Mouse (Mus musculus) adrenal gland, adult 2 months (tissue): ENCODE results near the gene Gzmd. TPM values are rescaled to one million over a fixed set of nuclear protein-coding genes. Genes with fewer than 3 reads are reported as not detected.

Experiments
- DNase-seq: peaks from one replicate; pipeline ENCODE4 v3.0.0; 2021
- microRNA-seq, 2 experiments: library from miRNA; unstranded; fragments of <30 nt; microRNA quantifications; one replicate each; pipeline ENCODE4 v1.2.0; 2021
- polyA plus RNA-seq: library from polyadenylated mRNA; depleted of rRNA; stranded (reverse); fragments of >200 nt; gene quantifications from 2 replicates; pipeline ENCODE4 v1.2.3, GENCODE M21; 2012; rRNA removed
- total RNA-seq, 2 experiments: library from RNA; stranded (reverse); gene quantifications; 2 replicates each; pipeline ENCODE4 v1.2.3; 2021

Gene Gzmd
- total and polyA plus RNA-seq, 3 experiments = not detected

DNA sequence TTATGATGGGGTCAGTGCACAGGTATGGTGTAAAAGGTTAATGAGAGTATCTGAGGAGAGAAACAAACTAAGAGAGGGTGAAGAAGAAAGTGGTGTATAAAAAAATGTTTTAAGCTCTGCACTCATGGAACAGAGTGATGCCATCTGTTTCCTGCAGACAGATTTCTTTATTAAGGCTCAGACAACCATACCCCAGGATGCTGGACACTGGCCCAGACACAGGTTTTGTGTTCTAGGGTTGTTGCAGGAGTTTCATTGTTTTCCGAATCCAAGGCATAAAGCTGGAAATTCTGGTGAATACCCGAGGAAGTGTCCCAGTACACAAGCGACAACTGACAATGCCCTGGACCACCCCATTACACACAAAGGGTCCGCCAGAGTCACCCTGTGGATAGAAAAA lies 50.4 kb downstream of the Gzmd start:
- no peak for DNase-seq

Small RNAs within 50 kb of the gene (microRNA-seq; reads per million reads assigned to microRNA genes)
- 0 reads per million in 2 experiments for gene Mir6949

Other genes with a start within 250 kb of the Gzmd start
- gene Cbln3, start 248.2 kb downstream of the Gzmd start, total RNA-seq = under 1 TPM in 1 of 2 experiments, not detected in 1; 0.20 TPM
- gene Cbln3, start 248.2 kb downstream of the Gzmd start, polyA plus RNA-seq = 0.03 and 0.25 TPM in 2 replicates
- 10 to 100 TPM; 12.3 to 18.2 TPM for gene Khnyn, start 247.7 kb downstream of the Gzmd start, total RNA-seq
- gene Khnyn, start 247.7 kb downstream of the Gzmd start, polyA plus RNA-seq = 13.0 and 14.6 TPM in 2 replicates
- gene Sdr39u1, start 232.3 kb downstream of the Gzmd start, total RNA-seq = 10 to 100 TPM; 81.0 to 92.5 TPM
- gene Sdr39u1, start 232.3 kb downstream of the Gzmd start, polyA plus RNA-seq = 45.9 and 52.8 TPM in 2 replicates
- gene Cma1, start 187.9 kb downstream of the Gzmd start, total RNA-seq = 1 to 10 TPM; 2.3 TPM
- gene Cma1, start 187.9 kb downstream of the Gzmd start, polyA plus RNA-seq = 0.85 and 1.1 TPM in 2 replicates
- gene Cma2, start 181.6 kb downstream of the Gzmd start, total RNA-seq = under 1 TPM in 1 of 2 experiments, not detected in 1; 0.35 TPM
- gene Cma2, start 181.6 kb downstream of the Gzmd start, polyA plus RNA-seq = not detected in 2 replicates
- gene Mcpt1, start 114.6 kb downstream of the Gzmd start, total RNA-seq = not detected
- gene Mcpt1, start 114.6 kb downstream of the Gzmd start, polyA plus RNA-seq = not detected in 2 replicates
- not detected for gene Mcpt9, start 102.1 kb downstream of the Gzmd start, total RNA-seq
- gene Mcpt9, start 102.1 kb downstream of the Gzmd start, polyA plus RNA-seq = not detected in 2 replicates
- gene Mcpt2, start 90.6 kb downstream of the Gzmd start, total RNA-seq = not detected
- gene Mcpt2, start 90.6 kb downstream of the Gzmd start, polyA plus RNA-seq = 0.09 TPM in 1 of 2 replicates, not detected in the other
- 1 to 10 TPM; 1.1 to 1.6 TPM for gene Mcpt4, start 70.3 kb downstream of the Gzmd start, total RNA-seq
- gene Mcpt4, start 70.3 kb downstream of the Gzmd start, polyA plus RNA-seq = 1.00 and 1.3 TPM in 2 replicates
- not detected for gene Mcpt8, start 47.3 kb downstream of the Gzmd start, total RNA-seq
- not detected in 2 replicates for gene Mcpt8, start 47.3 kb downstream of the Gzmd start, polyA plus RNA-seq
- not detected for gene Ctsg, start 30.0 kb downstream of the Gzmd start, total RNA-seq
- gene Ctsg, start 30.0 kb downstream of the Gzmd start, polyA plus RNA-seq = not detected in 2 replicates
- not detected for gene Gzme, start 12.0 kb downstream of the Gzmd start, total RNA-seq
- not detected in 2 replicates for gene Gzme, start 12.0 kb downstream of the Gzmd start, polyA plus RNA-seq
- not detected for gene Gzmg, start 27.0 kb upstream of the Gzmd start, total RNA-seq
- not detected in 2 replicates for gene Gzmg, start 27.0 kb upstream of the Gzmd start, polyA plus RNA-seq
- not detected for gene Gzmn, start 42.0 kb upstream of the Gzmd start, total RNA-seq
- gene Gzmn, start 42.0 kb upstream of the Gzmd start, polyA plus RNA-seq = not detected in 2 replicates
- gene Gzmf, start 78.8 kb upstream of the Gzmd start, total RNA-seq = not detected
- gene Gzmf, start 78.8 kb upstream of the Gzmd start, polyA plus RNA-seq = not detected in 2 replicates
- not detected for gene Gzmc, start 102.0 kb upstream of the Gzmd start, total RNA-seq
- not detected in 2 replicates for gene Gzmc, start 102.0 kb upstream of the Gzmd start, polyA plus RNA-seq
- gene Gzmb, start 129.7 kb upstream of the Gzmd start, total RNA-seq = under 1 TPM in 1 of 2 experiments, not detected in 1; 0.35 TPM
- gene Gzmb, start 129.7 kb upstream of the Gzmd start, polyA plus RNA-seq = 0.16 and 0.30 TPM in 2 replicates
- 1 to 10 TPM in 1 of 2 experiments, not detected in 1; 2.0 TPM for gene Atp12a, start 232.5 kb upstream of the Gzmd start, total RNA-seq
- 0.03 TPM in 1 of 2 replicates, not detected in the other for gene Atp12a, start 232.5 kb upstream of the Gzmd start, polyA plus RNA-seq